Mouse (Mus musculus): ENCODE results near the gene Bcat2.

DNA sequence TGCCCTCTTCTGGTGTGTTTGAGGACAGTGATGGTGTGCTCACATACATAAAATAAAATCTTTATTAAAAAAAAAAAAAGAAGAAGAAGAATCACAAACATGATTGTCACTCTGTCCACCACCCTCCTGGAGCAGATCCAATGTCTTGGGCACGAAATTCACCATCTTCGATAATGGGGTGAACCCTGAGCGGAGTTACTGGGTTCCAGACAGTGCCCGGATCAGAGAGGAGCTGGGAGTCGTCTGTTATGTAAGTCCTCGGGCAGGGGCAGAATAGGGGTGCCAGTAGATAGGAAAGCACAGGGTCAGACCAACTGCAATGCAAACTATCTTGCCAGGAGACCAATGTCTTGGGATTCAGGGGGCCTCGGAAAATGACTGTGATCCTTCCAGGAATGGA lies 49.3 kb upstream of the Bcat2 start:
- TF ChIP-seq CHD2 (IDR thresholded peaks at IDR 0.05; ENCODE audit: low read length) (no peak), ZKSCAN1 (IDR thresholded peaks at IDR 0.05; ENCODE audit: borderline replicate concordance, low read depth, low read length) (no peak)
